Mouse (Mus musculus): ENCODE data around the gene Zfp3. TPM values are rescaled to one million over a fixed set of nuclear protein-coding genes. Genes with fewer than 3 reads are reported as not detected.
"Not testable (repeated sequence)": the region's sequence is repeated elsewhere in the genome, so short reads cannot be mapped to it uniquely, and the experiment has no call there.

Gene Zfp3
- polyA plus RNA-seq, 1 experiment from 2014 or later, result 7.2 TPM

GRCm38 (mm10) chr11:70760446-70760845, 3.6 kb upstream of the Zfp3 start:
- H3K9me3 ChIP-seq; H3K27ac ChIP-seq; H3K9ac ChIP-seq (replicated peaks); H3K36me3 ChIP-seq; H3K4me1 ChIP-seq (replicated peaks); H3K4me2 ChIP-seq; H3K27me3 ChIP-seq; H3K4me3 ChIP-seq (replicated peaks); ATAC-seq (ENCODE audit: insufficient number of reproducible peaks, insufficient read depth, low FRiP score, low TSS enrichment, low read depth): not testable (repeated sequence)
- 73% methylated on average over 3 of the region's 3 CpGs for WGBS

GRCm38 (mm10) chr11:70762641-70763040, 1.4 kb upstream of the Zfp3 start:
- Histone ChIP-seq H3K27ac (no peak overlapping the region), H3K4me3 (replicated peaks) (no peak overlapping the region), H3K4me1 (replicated peaks) (peaks cover 8% of the 10 kb centered on the region), H3K9me3 (no peaks in the 10 kb centered on the region), H3K9ac (replicated peaks) (no peak overlapping the region), H3K27me3 (no peaks in the 10 kb centered on the region), H3K4me2 (no peak overlapping the region), H3K36me3 (no peaks in the 10 kb centered on the region)
- no peak for ATAC-seq (ENCODE audit: insufficient number of reproducible peaks, insufficient read depth, low FRiP score, low TSS enrichment, low read depth)
- WGBS, result 82% methylated on average over 9 of the region's 9 CpGs

- H3K4me1 ChIP-seq (replicated peaks), result peaks cover 8% of the 10 kb centered on the region
- H3K4me2 ChIP-seq, result peak overlapping the region; percentile 77
- H3K27me3 ChIP-seq, result no peaks in the 10 kb centered on the region
- ATAC-seq (ENCODE audit: insufficient number of reproducible peaks, insufficient read depth, low FRiP score, low TSS enrichment, low read depth), result no peak
- H3K9me3 ChIP-seq, result no peaks in the 10 kb centered on the region
- peak overlapping the region; percentile 80 for H3K27ac ChIP-seq
- WGBS, result 32% methylated on average over 3 of the region's 3 CpGs
- peak overlapping the region; percentile 79 for H3K4me3 ChIP-seq (replicated peaks)
- 0 out of 2 replicates have a peak, but pooled peaks cover 7% of the 10 kb centered on the region for H3K36me3 ChIP-seq
- peak overlapping the region; percentile 81 for H3K9ac ChIP-seq (replicated peaks)
These were observed 450 bp upstream of the Zfp3 start for GRCm38 (mm10) chr11:70763582-70763935.

- H3K4me3 ChIP-seq (replicated peaks), result no peak overlapping the region
- 79% methylated on average over 16 of the region's 16 CpGs for WGBS
- no peak overlapping the region for H3K9ac ChIP-seq (replicated peaks)
- no peak overlapping the region for H3K4me2 ChIP-seq
- no peaks in the 10 kb centered on the region for H3K9me3 ChIP-seq
- H3K27ac ChIP-seq, result no peak overlapping the region
- peaks cover 8% of the 10 kb centered on the region for H3K4me1 ChIP-seq (replicated peaks)
- H3K27me3 ChIP-seq, result no peaks in the 10 kb centered on the region
- H3K36me3 ChIP-seq, result peaks cover 10% of the 10 kb centered on the region; the same call in 1 of the 2 replicates
- ATAC-seq (ENCODE audit: insufficient number of reproducible peaks, insufficient read depth, low FRiP score, low TSS enrichment, low read depth), result no peak
These were observed 1.9 kb downstream of the Zfp3 start for GRCm38 (mm10) chr11:70765776-70766445.

GRCm38 (mm10) chr11:70770804-70771203, 6.8 kb downstream of the Zfp3 start:
- no peaks in the 10 kb centered on the region for H3K9me3 ChIP-seq
- H3K36me3 ChIP-seq, result peaks cover 38% of the 10 kb centered on the region
- no peak for ATAC-seq (ENCODE audit: insufficient number of reproducible peaks, insufficient read depth, low FRiP score, low TSS enrichment, low read depth)
- H3K4me1 ChIP-seq (replicated peaks), result peaks cover 1% of the 10 kb centered on the region; the same call in 1 of the 2 replicates
- H3K9ac ChIP-seq (replicated peaks), result no peak overlapping the region
- no peaks in the 10 kb centered on the region for H3K27me3 ChIP-seq
- H3K27ac ChIP-seq, result no peak overlapping the region
- WGBS, result 91% methylated on average over 3 of the region's 3 CpGs
- H3K4me2 ChIP-seq, result no peak overlapping the region
- H3K4me3 ChIP-seq (replicated peaks), result no peak overlapping the region

- ATAC-seq (ENCODE audit: insufficient number of reproducible peaks, insufficient read depth, low FRiP score, low TSS enrichment, low read depth), result 0 out of 2 replicates have a peak, but pooled peaks have one; percentile 63
- Histone ChIP-seq H3K27ac (no peak overlapping the region), H3K9ac (replicated peaks) (no peak overlapping the region), H3K9me3 (no peaks in the 10 kb centered on the region), H3K4me3 (replicated peaks) (no peak overlapping the region), H3K27me3 (no peaks in the 10 kb centered on the region), H3K36me3 (peaks cover 17% of the 10 kb centered on the region), H3K4me1 (replicated peaks) (0 out of 2 replicates have a peak, but pooled peaks cover 3% of the 10 kb centered on the region), H3K4me2 (peak overlapping the region; percentile 10; the same call in 1 of the 2 replicates)
- WGBS, result 29% methylated on average over 17 of the region's 17 CpGs
These were observed 13.0 kb downstream of the Zfp3 start for GRCm38 (mm10) chr11:70776830-70777571.

- no peaks in the 10 kb centered on the region for H3K9me3 ChIP-seq
- no peak overlapping the region for H3K9ac ChIP-seq (replicated peaks)
These were observed 13.6 kb downstream of the Zfp3 start for GRCm38 (mm10) chr11:70777634-70778033.

GRCm38 (mm10) chr11:70778058-70778457, 14.0 kb downstream of the Zfp3 start:
- H3K4me3 ChIP-seq (replicated peaks); ATAC-seq (ENCODE audit: insufficient number of reproducible peaks, insufficient read depth, low FRiP score, low TSS enrichment, low read depth); H3K9ac ChIP-seq (replicated peaks); H3K27me3 ChIP-seq; H3K9me3 ChIP-seq; H3K36me3 ChIP-seq; H3K4me1 ChIP-seq (replicated peaks); H3K27ac ChIP-seq; H3K4me2 ChIP-seq: not testable (repeated sequence)
- WGBS, result 31% methylated on average over 6 of the region's 6 CpGs

More at GRCm38 (mm10) chr11:70777634-70778033, 13.6 kb downstream of the Zfp3 start:
- no peak overlapping the region for H3K4me2 ChIP-seq
- 0 out of 2 replicates have a peak, but pooled peaks cover 3% of the 10 kb centered on the region for H3K4me1 ChIP-seq (replicated peaks)
- H3K4me3 ChIP-seq (replicated peaks), result no peak overlapping the region
- no peaks in the 10 kb centered on the region for H3K27me3 ChIP-seq
- H3K36me3 ChIP-seq, result peaks cover 11% of the 10 kb centered on the region
- H3K27ac ChIP-seq, result no peak overlapping the region
- ATAC-seq (ENCODE audit: insufficient number of reproducible peaks, insufficient read depth, low FRiP score, low TSS enrichment, low read depth), result no peak
- 77% methylated on average over 6 of the region's 6 CpGs for WGBS

GRCm38 (mm10) chr11:70785908-70786307, 21.9 kb downstream of the Zfp3 start:
- H3K9me3 ChIP-seq, result no peaks in the 10 kb centered on the region
- H3K4me2 ChIP-seq, result no peak overlapping the region
- H3K9ac ChIP-seq (replicated peaks), result no peak overlapping the region
- no peaks in the 10 kb centered on the region for H3K4me1 ChIP-seq (replicated peaks)
- no peaks in the 10 kb centered on the region for H3K27me3 ChIP-seq
- no peaks in the 10 kb centered on the region for H3K36me3 ChIP-seq
- 53% methylated on average over 2 of the region's 2 CpGs for WGBS
- no peak overlapping the region for H3K27ac ChIP-seq
- ATAC-seq (ENCODE audit: insufficient number of reproducible peaks, insufficient read depth, low FRiP score, low TSS enrichment, low read depth), result no peak
- no peak overlapping the region for H3K4me3 ChIP-seq (replicated peaks)

- Histone ChIP-seq H3K4me2 (no peak overlapping the region), H3K27ac (no peak overlapping the region), H3K27me3 (no peaks in the 10 kb centered on the region), H3K9ac (replicated peaks) (no peak overlapping the region), H3K9me3 (no peaks in the 10 kb centered on the region), H3K4me1 (replicated peaks) (no peaks in the 10 kb centered on the region), H3K36me3 (no peaks in the 10 kb centered on the region), H3K4me3 (replicated peaks) (no peak overlapping the region)
- 62% methylated on average over 11 of the region's 11 CpGs for WGBS
- no peak for ATAC-seq (ENCODE audit: insufficient number of reproducible peaks, insufficient read depth, low FRiP score, low TSS enrichment, low read depth)
These were observed 23.0 kb downstream of the Zfp3 start for GRCm38 (mm10) chr11:70787052-70787451.

GRCm38 (mm10) chr11:70788972-70789655, 25.1 kb downstream of the Zfp3 start:
- ATAC-seq (ENCODE audit: insufficient number of reproducible peaks, insufficient read depth, low FRiP score, low TSS enrichment, low read depth), result no peak
- Histone ChIP-seq H3K27ac (no peak overlapping the region), H3K27me3 (no peaks in the 10 kb centered on the region), H3K4me2 (no peak overlapping the region), H3K36me3 (no peaks in the 10 kb centered on the region), H3K4me3 (replicated peaks) (no peak overlapping the region), H3K9ac (replicated peaks) (no peak overlapping the region), H3K4me1 (replicated peaks) (no peaks in the 10 kb centered on the region), H3K9me3 (no peaks in the 10 kb centered on the region)
- WGBS, result 90% methylated on average over 10 of the region's 10 CpGs

Data from limb, embryonic 12.5 days (tissue).